Mouse (Mus musculus) hindbrain, postnatal 0 days (tissue): Measurements from ENCODE around the gene Kdm6a. TPM values are rescaled to one million over a fixed set of nuclear protein-coding genes. Genes with fewer than 3 reads are reported as not detected.

ENCODE experiments used
- ATAC-seq: fragments of 200-750 bp; cut with Nextera tagmentation; 2 replicates; pipeline ENCODE4 v1.8.0; 2017; ENCODE audit warnings: mild to moderate bottlenecking, moderate TSS enrichment, moderate library complexity
- DNase-seq: peaks from one replicate; pipeline ENCODE4 v3.0.0-alpha.2; 2015; ENCODE audit warnings: low spot score
- H3K27ac ChIP-seq: fragments of 300-500 bp; sonication (generic); 2 replicates; pipeline ENCODE4 v1.5.1; 2014; ENCODE audit warnings: mild to moderate bottlenecking
- H3K27me3 ChIP-seq: fragments of 300-500 bp; sonication (generic); 2 replicates; pipeline ENCODE4 v1.6.1; 2014; ENCODE audit warnings: low read length, mixed read lengths; ENCODE audit not compliant: insufficient read depth
- H3K36me3 ChIP-seq: fragments of 300-500 bp; sonication (generic); 2 replicates; pipeline ENCODE4 v1.6.1; 2014; ENCODE audit warnings: low read length, mixed read lengths; ENCODE audit not compliant: insufficient read depth
- H3K4me1 ChIP-seq: fragments of 300-500 bp; sonication (generic); 2 replicates; pipeline ENCODE4 v1.6.1; 2014; ENCODE audit warnings: antibody characterized with exemption, low read length, mixed read lengths; ENCODE audit not compliant: insufficient read depth
- H3K4me2 ChIP-seq: fragments of 300-500 bp; sonication (generic); 2 replicates; pipeline ENCODE4 v1.6.1; 2014; ENCODE audit warnings: low read depth, mild to moderate bottlenecking, low read length, moderate library complexity, mixed read lengths
- H3K4me3 ChIP-seq: fragments of 300-500 bp; sonication (generic); 2 replicates; pipeline ENCODE4 v1.5.1; 2014; ENCODE audit warnings: low read length
- H3K9ac ChIP-seq: fragments of 300-500 bp; sonication (generic); replicated peaks from 2 replicates; pipeline ENCODE4 v1.6.1; 2014; ENCODE audit warnings: mild to moderate bottlenecking, low read length, moderate library complexity, mixed read lengths
- H3K9me3 ChIP-seq: fragments of 300-500 bp; sonication (generic); 2 replicates; pipeline ENCODE4 v1.6.1; 2016; ENCODE audit warnings: low read length, mixed read lengths
- CTCF ChIP-seq: IDR thresholded peaks from 2 replicates; pipeline ENCODE4 v1.5.1; 2016; ENCODE audit warnings: antibody characterized with exemption, control low read depth, low read depth
- WGBS: fragments of 180-500 bp; shearing (Covaris S2); extraction: QIAGEN DNeasy Blood & Tissue Kit; methylation state at CpG from one replicate; pipeline ENCODE4 v1.1.7; 2014; 5-methylcytosine and 5-hydroxymethylcytosine counted together
- polyA plus RNA-seq: library from polyadenylated mRNA; unstranded; fragments of >200 nt; fragmentation: Nextera tagmentation; extraction: Ambion mirVana; gene quantifications from 2 replicates; pipeline ENCODE4 v1.2.1, GENCODE M21; 2015
- total RNA-seq: library from RNA; depleted of rRNA; stranded (reverse); fragments of >200 nt; gene quantifications from 2 replicates; pipeline ENCODE4 v1.2.3, GENCODE M21; 2014; rRNA removed

The Kdm6a gene
- total and polyA plus RNA-seq, 2 experiments from 2014 or later: 14.6 to 35.8 TPM

GRCm38 (mm10) chrX:18188293-18188692 lies 25.9 kb downstream of the Kdm6a start:
- ATAC-seq: no peak
- no peak for TF ChIP-seq CTCF

DNA sequence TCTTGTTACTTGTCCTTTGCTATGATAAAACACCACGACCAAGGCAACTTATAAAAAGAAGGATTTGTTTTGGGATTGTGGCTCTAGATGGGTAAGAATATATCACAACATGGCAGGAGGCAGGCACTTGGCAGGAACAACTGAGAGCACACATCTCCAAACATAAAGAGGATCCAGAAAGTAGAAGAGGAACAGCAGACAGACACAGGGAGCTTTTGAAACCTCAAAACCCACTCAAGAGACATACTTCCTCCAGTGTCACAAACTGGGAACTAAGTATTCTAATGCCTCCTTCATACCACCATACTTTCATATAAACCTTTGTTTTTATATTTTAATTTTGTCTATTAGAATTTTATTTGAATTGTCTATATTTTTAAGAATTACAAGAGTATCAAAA lies 77.2 kb downstream of the Kdm6a start:
- Histone ChIP-seq H3K27me3 (no peaks in the 10 kb centered on the region), H3K9ac (no peak overlapping the region), H3K36me3 (0 out of 2 replicates have a peak, but pooled peaks cover 4% of the 10 kb centered on the region), H3K4me1 (no peaks in the 10 kb centered on the region), H3K9me3 (no peaks in the 10 kb centered on the region), H3K27ac (no peak overlapping the region), H3K4me3 (no peak overlapping the region), H3K4me2 (no peak overlapping the region)
- ATAC-seq (no peak), DNase-seq (no peak)
- WGBS: 86% methylated on average over 1 of the region's 1 CpGs
- TF ChIP-seq CTCF: no peak

More at GRCm38 (mm10) chrX:18188293-18188692, 25.9 kb downstream of the Kdm6a start:
- Histone ChIP-seq H3K4me3 (no peak overlapping the region), H3K9me3 (no peaks in the 10 kb centered on the region), H3K36me3 (no peaks in the 10 kb centered on the region), H3K4me2 (no peak overlapping the region), H3K9ac (no peak overlapping the region), H3K27ac (no peak overlapping the region), H3K4me1 (no peaks in the 10 kb centered on the region), H3K27me3 (no peaks in the 10 kb centered on the region)
- no peak for DNase-seq
- WGBS: 86% methylated on average over 2 of the region's 2 CpGs

DNA sequence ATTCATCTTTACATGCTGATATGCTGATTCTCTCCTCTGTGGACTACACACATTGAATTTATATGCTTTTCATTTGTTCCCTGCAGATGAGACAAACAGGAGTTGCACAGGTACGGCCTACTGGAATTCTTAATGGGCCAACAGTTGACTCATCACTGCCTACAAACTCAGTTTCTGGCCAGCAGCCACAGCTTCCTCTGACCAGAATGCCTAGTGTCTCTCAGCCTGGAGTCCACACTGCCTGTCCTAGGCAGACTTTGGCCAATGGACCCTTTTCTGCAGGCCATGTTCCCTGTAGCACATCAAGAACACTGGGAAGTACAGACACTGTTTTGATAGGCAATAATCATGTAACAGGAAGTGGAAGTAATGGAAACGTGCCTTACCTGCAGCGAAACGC lies 88.2 kb downstream of the Kdm6a start:
- 95% methylated on average over 4 of the region's 4 CpGs for WGBS

DNA sequence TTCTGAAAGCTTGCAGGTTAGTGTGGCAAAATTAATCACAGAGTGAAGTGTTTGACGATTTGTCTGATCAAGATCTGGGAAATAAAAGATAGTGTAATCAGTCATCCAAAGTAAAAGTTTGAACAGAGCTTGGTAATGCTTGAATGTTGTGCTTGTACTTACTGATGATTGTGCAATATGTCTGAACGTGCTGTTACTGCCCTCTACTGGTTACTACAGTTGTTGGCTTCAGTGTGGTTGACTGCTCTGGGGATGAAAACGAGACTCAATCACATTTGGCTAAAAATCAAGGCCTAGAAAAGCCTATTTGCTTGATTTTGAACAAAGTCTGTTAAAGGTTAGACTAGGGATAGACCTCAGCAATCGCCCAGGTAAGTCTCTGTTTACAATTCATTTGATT lies 92.4 kb downstream of the Kdm6a start:
- TF ChIP-seq CTCF: peak; percentile 88
- H3K9ac ChIP-seq: no peak overlapping the region
- peak; percentile 77 for DNase-seq
- no peaks in the 10 kb centered on the region for H3K4me1 ChIP-seq
- no peak overlapping the region for H3K4me2 ChIP-seq
- 38% methylated on average over 4 of the region's 4 CpGs for WGBS
- H3K27me3 ChIP-seq: no peaks in the 10 kb centered on the region
- peaks cover 2% of the 10 kb centered on the region; the same call in 1 of the 2 replicates for H3K36me3 ChIP-seq
- H3K9me3 ChIP-seq: no peaks in the 10 kb centered on the region
- no peak overlapping the region for H3K27ac ChIP-seq
- no peak overlapping the region for H3K4me3 ChIP-seq
- peak; percentile 84 for ATAC-seq

More for the DNA sequence above, 88.2 kb downstream of the Kdm6a start:
- Histone ChIP-seq H3K27ac (no peak overlapping the region), H3K4me1 (no peaks in the 10 kb centered on the region), H3K9me3 (no peaks in the 10 kb centered on the region), H3K36me3 (peaks cover 2% of the 10 kb centered on the region; the same call in 1 of the 2 replicates), H3K4me3 (no peak overlapping the region), H3K9ac (no peak overlapping the region), H3K4me2 (no peak overlapping the region), H3K27me3 (no peaks in the 10 kb centered on the region)
- ATAC-seq (no peak), DNase-seq (no peak)
- no peak for TF ChIP-seq CTCF

DNA sequence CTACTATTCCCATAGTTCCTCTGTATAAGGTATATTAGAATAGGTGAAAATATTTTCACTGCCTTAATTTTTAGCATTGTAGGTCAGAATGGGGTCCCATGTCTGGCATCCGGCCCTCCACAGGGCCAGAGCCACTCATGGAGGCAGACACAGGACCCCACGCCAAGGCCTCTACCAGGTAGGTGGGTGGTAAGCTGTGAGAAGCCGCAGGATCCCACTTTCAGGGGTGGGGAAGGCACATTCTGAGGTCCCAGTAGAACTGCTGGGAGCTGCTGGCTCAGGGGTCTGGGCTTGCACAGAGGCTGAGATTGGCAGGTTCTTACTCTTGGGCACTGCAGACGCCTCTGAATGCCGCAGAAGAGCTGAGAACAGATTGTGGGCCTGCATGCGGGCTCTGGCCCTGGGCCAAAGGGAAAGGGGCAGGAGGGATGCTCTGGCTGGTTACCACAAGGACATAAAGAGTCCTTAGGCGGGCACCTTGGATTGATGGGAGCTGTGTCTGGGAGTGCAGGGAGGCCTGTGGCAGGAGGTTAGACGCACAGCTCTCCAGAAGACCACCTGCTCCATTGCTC lies 95.9 kb downstream of the Kdm6a start:
- Histone ChIP-seq H3K4me3 (no peak overlapping the region), H3K4me2 (no peak overlapping the region), H3K9ac (no peak overlapping the region), H3K4me1 (no peaks in the 10 kb centered on the region), H3K9me3 (no peaks in the 10 kb centered on the region), H3K27ac (no peak overlapping the region), H3K36me3 (no peaks in the 10 kb centered on the region; the same call in 1 of the 2 replicates), H3K27me3 (no peaks in the 10 kb centered on the region)
- no peak for TF ChIP-seq CTCF
- peak; percentile 6 for DNase-seq
- no peak for ATAC-seq
- WGBS: 74% methylated on average over 8 of the region's 8 CpGs

DNA sequence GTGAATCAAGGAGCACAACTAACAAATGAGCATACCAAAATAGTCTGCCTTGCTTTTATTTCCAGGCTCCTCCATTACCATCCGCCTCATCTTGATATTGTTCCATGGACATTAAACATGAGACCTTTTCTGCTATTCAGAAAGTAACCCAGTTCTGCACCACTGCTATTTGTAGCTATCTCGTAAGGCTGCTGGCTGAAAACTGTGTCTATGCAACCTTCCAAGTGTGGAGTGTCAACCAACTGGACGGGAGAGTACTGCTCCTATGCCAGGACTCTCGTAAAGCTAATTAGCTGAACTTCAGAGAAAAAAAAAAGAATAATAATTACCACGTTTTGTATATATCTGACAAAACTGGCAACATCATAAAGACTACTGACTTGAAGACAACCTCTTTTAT lies 116.2 kb downstream of the Kdm6a start:
- no peak overlapping the region for H3K27ac ChIP-seq
- no peak for TF ChIP-seq CTCF
- no peak overlapping the region for H3K4me3 ChIP-seq
- H3K9ac ChIP-seq: no peak overlapping the region
- H3K4me1 ChIP-seq: no peaks in the 10 kb centered on the region
- WGBS: 77% methylated on average over 5 of the region's 5 CpGs
- H3K4me2 ChIP-seq: no peak overlapping the region
- H3K36me3 ChIP-seq: no peaks in the 10 kb centered on the region
- H3K27me3 ChIP-seq: no peaks in the 10 kb centered on the region
- no peak for ATAC-seq
- no peaks in the 10 kb centered on the region for H3K9me3 ChIP-seq
- DNase-seq: no peak

DNA sequence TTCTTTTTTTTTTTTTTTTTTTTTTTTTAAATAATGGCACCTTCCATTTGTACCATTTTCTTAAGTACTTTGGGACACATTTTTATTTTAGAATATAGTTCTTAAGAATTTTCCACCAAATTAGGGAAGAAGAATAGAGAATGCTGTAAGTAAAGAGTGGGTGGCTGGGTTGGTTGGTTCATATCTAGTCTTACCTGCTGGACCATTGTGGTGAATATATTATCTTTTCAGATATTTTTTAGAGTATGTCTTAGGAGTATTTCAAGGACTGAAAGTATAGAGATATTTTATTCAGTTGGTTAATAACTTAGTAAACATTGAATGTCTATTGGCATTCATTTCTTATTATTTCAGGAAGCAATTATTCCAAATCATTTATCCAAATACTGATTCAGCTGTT lies 117.8 kb downstream of the Kdm6a start:
- TF ChIP-seq CTCF: no peak
- Histone ChIP-seq H3K27me3 (no peaks in the 10 kb centered on the region), H3K4me2 (no peak overlapping the region), H3K9me3 (no peaks in the 10 kb centered on the region), H3K27ac (no peak overlapping the region), H3K4me3 (no peak overlapping the region), H3K9ac (no peak overlapping the region), H3K36me3 (no peaks in the 10 kb centered on the region), H3K4me1 (no peaks in the 10 kb centered on the region)
- ATAC-seq (no peak), DNase-seq (no peak)

Other genes starting within 250 kb of the Kdm6a start
- not detected in 2 replicates for gene Dusp21, start 16.7 kb upstream of the Kdm6a start, total RNA-seq
- gene Dusp21, start 16.7 kb upstream of the Kdm6a start, polyA plus RNA-seq: not detected in 2 replicates